8 mouse cellular contexts compared by ENCODE assay signal in the genomic region with DNA sequence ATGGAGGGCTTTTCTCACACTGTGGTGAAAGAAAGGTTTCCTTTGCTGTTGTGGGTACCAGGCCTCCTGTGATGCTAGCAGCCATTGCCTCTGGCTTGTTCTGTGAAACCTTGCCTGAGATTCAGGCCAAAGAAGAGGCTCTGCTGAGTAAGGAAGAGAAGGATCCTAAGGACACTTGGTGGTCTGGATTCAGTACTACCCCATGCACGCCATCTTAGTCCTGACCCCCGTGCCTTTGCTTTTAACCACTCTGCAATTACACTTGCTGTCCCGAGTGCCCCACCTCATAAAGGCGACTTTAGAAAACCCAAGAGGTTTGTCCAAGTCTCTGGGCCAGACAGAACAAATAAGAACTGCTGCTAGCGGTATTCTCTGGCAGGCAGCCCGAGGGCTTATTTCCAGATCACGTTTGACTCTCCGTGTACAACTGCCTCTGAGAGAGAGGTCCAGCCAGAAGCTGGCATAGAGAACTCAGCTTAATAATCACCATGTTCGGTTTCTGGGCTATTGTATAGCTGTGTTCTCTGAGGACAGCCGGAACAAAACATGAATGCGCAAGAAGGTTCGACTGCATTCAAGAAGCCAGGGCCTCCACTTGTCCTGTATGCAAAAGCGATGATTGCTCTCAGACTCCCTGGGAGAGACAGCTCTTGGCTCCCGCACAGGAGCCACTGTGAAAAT. TPM values are rescaled to one million over a fixed set of nuclear protein-coding genes. Genes with fewer than 3 reads are reported as not detected.
DNase-seq lines count a peak whose midpoint lies in the region; ATAC-seq and TF ChIP-seq lines count a peak whose summit lies in the region.

No protein-coding gene starts in this region.

- H3K9ac ChIP-seq in hindbrain, embryonic 15.5 days = no peak overlapping the region
- H3K9ac ChIP-seq in midbrain, postnatal 0 days (replicated peaks; ENCODE audit: low read length, poor library complexity, severe bottlenecking) = no peak overlapping the region

- no peak for TF ChIP-seq CTCF in midbrain, postnatal 0 days (IDR thresholded peaks at IDR 0.05)

- peaks cover 16% of the 10 kb centered on the region for H3K4me1 ChIP-seq in hindbrain, embryonic 15.5 days (replicated peaks)
- 0 out of 2 replicates have a peak, but pooled peaks cover 4% of the 10 kb centered on the region for H3K4me1 ChIP-seq in midbrain, postnatal 0 days (ENCODE audit: insufficient read depth, low read length)

- DNase-seq in 3T3-L1 (ENCODE audit: low read depth, low spot score) = peak; percentile 51
- DNase-seq in gastrocnemius, adult 18-20 months (ENCODE audit: low spot score) = peak; percentile 74
- peak; percentile 34 for DNase-seq in left cerebral cortex, adult 11 months (ENCODE audit: low spot score)
- peak; percentile 90 for DNase-seq in midbrain, postnatal 0 days (ENCODE audit: low spot score)
- peak; percentile 28 for DNase-seq in urinary bladder, postnatal 10 days (ENCODE audit: low spot score)
- no peak for DNase-seq in c-Kit-positive CD71-positive TER-119-positive erythroid progenitor cells, embryonic 14.5 days (ENCODE audit: low spot score)

- no peaks in the 10 kb centered on the region for H3K27me3 ChIP-seq in hindbrain, embryonic 15.5 days
- no peaks in the 10 kb centered on the region for H3K27me3 ChIP-seq in midbrain, postnatal 0 days (ENCODE audit: insufficient read depth, low read length)

- 24% methylated on average over 14 of the region's 14 CpGs for WGBS in hindbrain, embryonic 15.5 days
- 22% methylated on average over 14 of the region's 14 CpGs for WGBS in midbrain, postnatal 0 days

- no peaks in the 10 kb centered on the region for H3K36me3 ChIP-seq in hindbrain, embryonic 15.5 days
- no peaks in the 10 kb centered on the region for H3K36me3 ChIP-seq in midbrain, postnatal 0 days (ENCODE audit: insufficient read depth, low read length)

- H3K9me3 ChIP-seq in hindbrain, embryonic 15.5 days = no peaks in the 10 kb centered on the region
- no peaks in the 10 kb centered on the region for H3K9me3 ChIP-seq in midbrain, postnatal 0 days (ENCODE audit: low read length)

- no peak overlapping the region for H3K4me3 ChIP-seq in hindbrain, embryonic 15.5 days
- no peak overlapping the region for H3K4me3 ChIP-seq in midbrain, postnatal 0 days (ENCODE audit: low read depth, low read length)

- no peak overlapping the region for H3K4me2 ChIP-seq in hindbrain, embryonic 15.5 days
- H3K4me2 ChIP-seq in midbrain, postnatal 0 days (ENCODE audit: low read depth, low read length, poor library complexity, severe bottlenecking) = peak overlapping the region; percentile 6; the same call in 1 of the 2 replicates

- peak; percentile 77 for ATAC-seq in cerebellum, adult (ENCODE audit: insufficient number of reproducible peaks, low FRiP score, low TSS enrichment)
- ATAC-seq in hindbrain, embryonic 15.5 days (ENCODE audit: low FRiP score, low read depth) = peak; percentile 91
- ATAC-seq in midbrain, postnatal 0 days (ENCODE audit: low FRiP score) = peak; percentile 86

- H3K27ac ChIP-seq in hindbrain, embryonic 15.5 days (replicated peaks) = peak overlapping the region; percentile 62; the same call in 1 of the 2 replicates
- peak overlapping the region; percentile 32; the same call in 1 of the 2 replicates for H3K27ac ChIP-seq in midbrain, postnatal 0 days (ENCODE audit: low read depth, low read length)

RNA-seq across cellular contexts. Expression of gene Zfr, which starts 51.3 kb away (rescaled TPM):
- total RNA-seq in gastrocnemius, adult 18-20 months (2021) = 10 to 100 TPM; 57.8 to 68.4 TPM
- polyA plus RNA-seq in hindbrain, embryonic 15.5 days (2015; fragmentation: Nextera tagmentation; extraction: Ambion mirVana) = 153 and 165 TPM in 2 replicates
- 245 and 300 TPM in 2 replicates for total RNA-seq in midbrain, postnatal 0 days (2014; rRNA removed)
- 198 and 212 TPM in 2 replicates for polyA plus RNA-seq in midbrain, postnatal 0 days (2015; fragmentation: Nextera tagmentation; extraction: Ambion mirVana)
